Mouse (Mus musculus): ENCODE results near the gene Spag7.

The Spag7 gene

GRCm38 (mm10) chr11:70643051-70643450 lies 26.2 kb downstream of the Spag7 start:
- no peak for DNase-seq (ENCODE audit: low read depth, low spot score)

DNA sequence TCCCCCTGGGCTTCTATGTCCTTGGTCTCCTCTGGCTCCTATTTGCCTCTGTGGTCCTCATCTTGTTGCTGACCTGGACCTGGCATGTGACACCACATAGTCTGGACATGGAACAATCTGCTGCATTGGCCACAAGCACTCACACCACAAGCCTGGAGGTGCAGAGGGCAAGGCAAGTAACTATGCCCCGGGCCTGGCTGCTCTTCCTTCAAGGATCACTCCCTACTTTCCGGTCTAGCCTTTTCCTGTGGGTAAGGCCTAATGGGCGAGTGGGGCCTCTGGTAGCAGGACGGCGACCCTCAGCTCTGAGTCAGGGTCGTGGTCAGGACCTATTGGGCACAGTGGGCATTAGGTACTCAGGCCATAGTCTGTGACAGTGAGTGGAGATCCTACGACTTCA lies 28.0 kb downstream of the Spag7 start:
- no peak for DNase-seq (ENCODE audit: low read depth, low spot score)

- no peak for DNase-seq (ENCODE audit: low read depth, low spot score)
Observed at GRCm38 (mm10) chr11:70639976-70640375, 29.2 kb downstream of the Spag7 start.

DNA sequence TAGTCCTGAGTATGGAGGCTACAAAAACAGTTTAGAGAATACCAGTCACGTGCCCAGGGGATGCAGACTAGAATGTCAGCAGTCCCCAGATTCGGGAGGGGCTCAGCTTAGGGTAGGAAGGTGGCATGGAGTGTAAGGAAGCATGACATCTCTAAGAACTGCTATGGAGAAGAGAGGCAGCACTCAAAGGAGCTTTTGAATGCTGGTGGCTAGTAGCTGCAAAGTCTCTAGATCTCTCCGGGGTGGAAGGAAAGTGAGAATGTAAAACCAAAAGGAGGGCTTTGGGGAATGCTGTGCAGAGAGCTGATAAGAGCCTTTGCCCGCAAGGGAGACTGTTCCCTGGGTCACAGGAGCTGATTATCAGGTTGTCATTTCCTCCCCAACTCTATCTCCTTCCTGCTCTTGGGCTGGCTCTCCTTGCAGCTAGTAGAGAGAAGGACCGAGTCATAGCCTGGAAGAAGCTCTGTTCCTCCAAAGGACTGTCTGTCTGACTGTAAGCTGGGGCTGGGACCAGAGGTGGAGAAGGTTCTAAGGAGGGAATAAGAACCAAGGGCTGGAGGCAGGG lies 30.4 kb downstream of the Spag7 start, which contains the start of gene Gp1ba:
TSS of gene Gp1ba (plus strand) at position 409 of the 565 bp plus-strand sequence.
- DNase-seq (ENCODE audit: low read depth, low spot score) = no peak

DNA sequence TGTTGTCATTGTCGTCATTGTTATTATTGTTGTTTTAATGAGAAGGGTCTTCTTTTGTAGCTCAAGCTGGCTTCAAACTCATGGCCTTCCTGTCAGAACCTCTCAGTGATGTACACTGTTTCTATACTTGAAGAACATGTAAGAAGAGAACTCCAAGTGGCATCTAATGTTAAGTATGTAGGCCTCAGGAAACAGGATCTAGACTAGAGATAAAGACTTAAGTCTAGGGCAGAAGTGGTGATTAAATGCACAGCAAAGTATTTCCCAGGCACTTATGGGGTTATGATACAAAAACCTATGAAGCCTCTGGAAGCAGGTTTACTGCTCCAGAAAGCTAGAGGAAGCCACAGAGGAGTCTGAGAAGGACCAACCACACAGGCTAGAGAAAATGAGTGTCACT lies 30.9 kb downstream of the Spag7 start:
- no peak for DNase-seq (ENCODE audit: low read depth, low spot score)

DNA sequence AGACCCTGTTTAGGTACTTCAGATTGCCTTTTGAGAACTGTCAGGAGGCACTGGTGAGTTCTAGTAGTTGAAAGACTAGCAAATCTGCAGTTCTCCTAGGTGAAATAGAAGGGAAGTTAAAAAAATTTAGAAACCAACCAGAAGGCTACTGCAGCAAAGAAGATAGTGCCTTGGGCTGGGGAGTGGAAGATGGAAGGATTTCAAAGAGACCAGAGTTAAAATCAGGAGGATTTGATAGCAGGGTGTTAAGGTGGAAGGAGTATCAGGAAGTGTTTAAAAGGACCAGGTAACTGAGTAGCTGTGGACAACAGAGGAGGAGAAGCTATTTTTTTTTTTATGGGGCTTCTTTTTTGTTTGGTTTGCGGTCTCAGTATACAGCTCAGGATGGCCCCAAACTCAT lies 31.5 kb downstream of the Spag7 start:
- no peak for DNase-seq (ENCODE audit: low read depth, low spot score)

GRCm38 (mm10) chr11:70635601-70636000 lies 33.6 kb downstream of the Spag7 start:
- DNase-seq (ENCODE audit: low read depth, low spot score) = no peak

DNA sequence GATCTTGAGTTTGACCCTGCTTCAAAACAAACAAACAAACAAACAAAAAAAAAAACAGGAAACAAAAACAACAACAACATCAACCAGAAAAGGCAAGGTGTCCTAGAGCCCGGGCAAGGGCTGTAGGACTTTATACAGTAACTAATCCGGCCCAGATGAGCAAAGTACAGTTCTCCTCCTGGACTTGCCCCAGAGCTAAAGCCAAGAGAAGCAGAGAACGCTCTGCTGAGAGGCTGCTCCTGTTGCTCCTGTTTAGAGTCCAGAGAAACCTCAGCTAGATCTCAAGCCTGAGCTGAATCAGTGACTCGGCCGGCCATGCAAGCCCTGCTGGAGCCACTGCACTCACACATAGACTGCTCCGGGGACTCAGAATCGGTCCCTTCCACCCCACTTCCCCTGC lies 39.1 kb downstream of the Spag7 start:
- DNase-seq (ENCODE audit: low read depth, low spot score) = no peak

GRCm38 (mm10) chr11:70629557-70629956 lies 39.7 kb downstream of the Spag7 start:
- DNase-seq (ENCODE audit: low read depth, low spot score) = peak; percentile 49

DNA sequence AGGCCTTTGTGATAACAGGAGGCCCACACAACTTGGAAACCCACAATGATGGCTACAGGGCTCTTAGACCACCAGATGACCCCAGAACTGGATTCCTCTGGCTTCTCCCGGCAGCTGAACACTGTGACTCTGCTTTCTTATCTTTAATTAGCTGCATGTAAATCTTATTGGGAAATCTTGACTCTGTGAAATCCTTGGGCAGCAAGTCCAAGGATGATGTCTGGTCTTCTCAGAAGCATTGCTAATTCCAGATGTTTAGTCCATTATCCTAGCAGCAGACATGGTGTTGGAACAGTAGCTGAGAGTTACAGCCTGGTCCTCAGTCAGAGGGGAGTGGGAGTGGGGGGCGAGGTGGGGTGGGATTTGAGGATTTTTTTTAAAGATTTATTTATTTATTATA lies 40.8 kb downstream of the Spag7 start:
- DNase-seq (ENCODE audit: low read depth, low spot score) = no peak

- peak; percentile 35 for DNase-seq (ENCODE audit: low read depth, low spot score)
Observed at GRCm38 (mm10) chr11:70626877-70627276, 42.3 kb downstream of the Spag7 start.

GRCm38 (mm10) chr11:70625473-70625872 lies 43.7 kb downstream of the Spag7 start:
- DNase-seq (ENCODE audit: low read depth, low spot score) = peak; percentile 75

DNA sequence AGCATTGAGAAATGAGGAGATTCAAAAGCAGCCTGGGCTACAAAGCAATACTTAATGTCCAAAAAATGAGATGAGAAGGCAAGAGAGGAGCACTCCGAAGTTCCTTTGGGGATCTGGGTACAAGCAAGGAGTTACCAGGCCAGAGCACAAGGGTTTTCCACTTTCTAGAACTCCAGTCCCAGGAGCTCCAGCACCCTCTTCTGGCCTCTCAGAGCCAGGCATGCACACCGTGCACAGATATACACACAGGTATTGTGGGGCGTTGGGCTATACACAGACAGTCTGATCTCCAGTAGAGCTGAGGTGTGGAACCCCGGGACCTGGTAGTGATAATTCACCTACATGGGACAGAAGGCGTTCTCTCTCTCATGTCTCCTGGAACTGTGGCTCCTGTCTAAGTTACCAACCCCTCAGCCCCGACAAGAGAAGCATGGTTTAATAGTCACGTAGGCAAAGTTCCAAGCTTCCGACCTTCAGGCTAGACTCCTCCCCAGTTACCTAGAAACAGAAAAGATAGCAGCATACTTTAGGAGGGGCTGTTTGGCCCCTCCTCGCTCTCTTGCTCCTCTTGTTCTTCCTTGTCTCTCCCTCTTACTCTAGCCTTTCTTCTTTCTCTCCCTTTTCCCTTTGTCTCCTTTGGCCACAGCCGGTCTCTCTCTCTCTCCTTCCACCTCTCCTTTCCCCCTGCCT lies 46.0 kb downstream of the Spag7 start:
- peak; percentile 87 for DNase-seq (ENCODE audit: low read depth, low spot score)

- peak; percentile 80 for DNase-seq (ENCODE audit: low read depth, low spot score)
Observed at GRCm38 (mm10) chr11:70621972-70622814, 47.0 kb downstream of the Spag7 start.

DNA sequence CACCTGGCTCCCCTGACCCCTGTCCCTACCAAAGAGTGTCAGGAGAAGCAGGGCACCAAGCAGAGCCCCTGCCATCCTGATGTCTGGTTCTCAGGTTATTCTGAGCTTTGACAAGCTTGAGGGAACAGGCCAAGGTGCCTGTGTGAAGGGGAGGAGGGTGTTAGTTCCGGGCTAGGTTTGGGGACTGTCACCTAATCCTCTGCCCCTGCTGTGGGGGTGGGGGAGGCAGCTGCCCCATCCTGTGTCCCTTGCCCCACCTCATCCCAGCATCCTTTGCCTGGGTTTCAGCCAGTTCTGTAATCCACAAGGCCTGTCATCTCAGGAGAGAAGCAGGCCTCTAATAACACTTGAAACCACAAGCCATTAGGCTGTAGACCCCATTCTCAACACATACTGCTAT lies 50.1 kb downstream of the Spag7 start, which contains the start of gene Chrne:
TSS of gene Chrne (minus strand) at position 116 of the 400 bp plus-strand sequence.
- no peak for DNase-seq (ENCODE audit: low read depth, low spot score)

GRCm38 (mm10) chr11:70615516-70616093 lies 53.6 kb downstream of the Spag7 start, which contains the start of gene 4930544D05Rik:
TSS of gene 4930544D05Rik (plus strand) at chr11:70615848.
- no peak for DNase-seq (ENCODE audit: low read depth, low spot score)

- DNase-seq (ENCODE audit: low read depth, low spot score) = peak; percentile 90
Observed at GRCm38 (mm10) chr11:70615074-70615473, 54.1 kb downstream of the Spag7 start.
